ENCODE assay signal across 7 mouse cellular contexts in the genomic region with DNA sequence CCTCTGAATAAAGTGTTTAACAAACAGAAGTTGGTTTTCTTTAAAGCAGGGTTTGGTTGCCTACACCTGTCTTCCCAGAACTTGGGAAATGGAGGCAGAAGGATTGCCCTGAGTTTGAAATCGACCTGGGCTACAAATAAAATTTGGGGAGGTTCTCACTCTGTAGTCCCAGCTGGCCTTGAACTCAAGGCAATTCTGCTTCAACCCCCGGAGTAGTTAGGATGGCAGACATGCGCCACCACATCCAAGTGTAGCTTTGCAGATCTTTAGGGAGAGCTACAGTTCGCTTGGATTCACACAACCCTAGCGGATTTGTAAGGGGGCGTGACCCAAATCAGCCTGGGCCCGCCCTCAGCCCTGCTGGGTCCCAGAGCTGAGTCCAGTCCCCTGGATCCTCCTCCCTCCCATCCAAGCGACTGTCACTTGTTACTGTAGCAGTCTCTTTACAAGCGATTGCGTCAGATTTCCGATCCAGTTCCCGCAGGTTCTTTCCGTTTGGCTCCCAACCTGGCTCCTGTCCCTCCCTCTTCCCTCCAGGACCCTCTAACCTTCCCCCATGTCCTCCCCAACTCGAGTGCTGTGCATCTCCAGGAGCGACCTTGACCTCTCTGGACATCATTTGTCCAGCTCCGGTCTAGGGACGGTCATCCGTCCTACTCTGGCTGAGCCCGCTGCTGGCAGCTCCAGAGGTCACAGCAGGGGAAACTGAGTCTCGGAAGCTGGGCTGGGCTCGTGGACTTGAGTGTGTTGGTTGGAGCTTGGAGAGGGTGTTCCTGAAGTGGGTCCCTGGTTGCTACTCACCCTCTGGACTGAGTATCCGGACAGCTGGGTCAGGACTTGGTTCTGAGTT. TPM values are rescaled to one million over a fixed set of nuclear protein-coding genes. Genes with fewer than 3 reads are reported as not detected.
DNase-seq lines count a peak whose midpoint lies in the region; ATAC-seq and TF ChIP-seq lines count a peak whose summit lies in the region.

No protein-coding gene starts in this region.

- H3K9me3 ChIP-seq in lung, embryonic 15.5 days: no peaks in the 10 kb centered on the region

- peaks cover 39% of the 10 kb centered on the region for H3K4me1 ChIP-seq in kidney, adult 2 months (ENCODE audit: control insufficient read depth, insufficient read depth, low read length)
- H3K4me1 ChIP-seq in lung, embryonic 15.5 days: peaks cover 42% of the 10 kb centered on the region

- peak overlapping the region; percentile 81 for H3K4me2 ChIP-seq in lung, embryonic 15.5 days

- 14% methylated on average over 22 of the region's 22 CpGs for WGBS in kidney, adult 2 months
- WGBS in lung, embryonic 15.5 days: 11% methylated on average over 22 of the region's 22 CpGs

- no peaks in the 10 kb centered on the region for H3K27me3 ChIP-seq in kidney, adult 2 months (replicated peaks; ENCODE audit: control insufficient read depth, insufficient read depth, low read length)
- 0 out of 2 replicates have a peak, but pooled peaks cover 3% of the 10 kb centered on the region for H3K27me3 ChIP-seq in lung, embryonic 15.5 days

- peak overlapping the region; percentile 63 for H3K4me3 ChIP-seq in kidney, adult 2 months (ENCODE audit: insufficient read depth, low read depth, low read length)
- H3K4me3 ChIP-seq in lung, embryonic 15.5 days: no peak overlapping the region; the same call in 1 of the 2 replicates

- no peak for TF ChIP-seq POLR2A in kidney, adult 2 months (IDR thresholded peaks at IDR 0.05; ENCODE audit: low read depth, low read length)

- DNase-seq in MEL-GATA-1-ER (ENCODE audit: extremely low read depth, low read depth): peak; percentile 90
- peak; percentile 52 for DNase-seq in brain, adult 2 months (ENCODE audit: low read depth, low spot score)
- DNase-seq in heart, adult 18-20 months: peak; percentile 65 to 83
- peak; percentile 91 for DNase-seq in kidney, adult 2 months
- peak; percentile 74 for DNase-seq in retina, embryonic 14.5 days (ENCODE audit: low spot score)
- DNase-seq in thymus, postnatal 4 days: no peak

- TF ChIP-seq CTCF in kidney, adult 2 months (conservative IDR thresholded peaks at IDR 0.05; ENCODE audit: insufficient read depth, insufficient read length, low read depth, low read length): 0 out of 2 replicates have a peak, but pooled peaks have one; percentile 1

- peak overlapping the region; percentile 70 for H3K27ac ChIP-seq in kidney, adult 2 months (ENCODE audit: insufficient read depth, low read depth, low read length)
- H3K27ac ChIP-seq in lung, embryonic 15.5 days: no peak overlapping the region

- H3K9ac ChIP-seq in lung, embryonic 15.5 days: 0 out of 2 replicates have a peak overlapping the region, but pooled peaks have one; percentile 33

- H3K36me3 ChIP-seq in kidney, adult 2 months (ENCODE audit: control insufficient read depth, insufficient read depth, low read length): no peaks in the 10 kb centered on the region
- no peaks in the 10 kb centered on the region for H3K36me3 ChIP-seq in lung, embryonic 15.5 days

- ATAC-seq in lung, embryonic 15.5 days (ENCODE audit: borderline replicate concordance, extremely low read depth, low FRiP score, low TSS enrichment): peak; percentile 51; the same call in 1 of the 2 replicates

RNA-seq across cellular contexts. Expression of a gene that starts 1.5 kb away (rescaled TPM):
- total RNA-seq in heart, adult 18-20 months (2021): 1 to 10 TPM; 1.4 to 2.0 TPM
- 11.2 and 17.8 TPM in 2 replicates for polyA plus RNA-seq in kidney, adult 2 months (2012; rRNA removed)
- 0.31 and 0.45 TPM in 2 replicates for polyA plus RNA-seq in lung, embryonic 15.5 days (2015; fragmentation: Nextera tagmentation; extraction: Ambion mirVana)

RNA-seq across cellular contexts. Expression of a gene that starts 14.8 kb away (rescaled TPM):
- 1 to 10 TPM; 1.6 to 2.5 TPM for total RNA-seq in heart, adult 18-20 months (2021)
- 3.2 and 3.5 TPM in 2 replicates for polyA plus RNA-seq in kidney, adult 2 months (2012; rRNA removed)
- 1.9 and 2.5 TPM in 2 replicates for polyA plus RNA-seq in lung, embryonic 15.5 days (2015; fragmentation: Nextera tagmentation; extraction: Ambion mirVana)

RNA-seq across cellular contexts. Expression of a gene that starts 22.1 kb away (rescaled TPM):
- total RNA-seq in heart, adult 18-20 months (2021): 10 to 100 TPM; 29.9 to 35.7 TPM
- 84.9 and 123 TPM in 2 replicates for polyA plus RNA-seq in kidney, adult 2 months (2012; rRNA removed)
- polyA plus RNA-seq in lung, embryonic 15.5 days (2015; fragmentation: Nextera tagmentation; extraction: Ambion mirVana): 111 and 122 TPM in 2 replicates

RNA-seq across cellular contexts. Expression of a gene that starts 29.4 kb away (rescaled TPM):
- total RNA-seq in heart, adult 18-20 months (2021): 10 to 100 TPM; 40.5 to 41.1 TPM
- polyA plus RNA-seq in kidney, adult 2 months (2012; rRNA removed): 296 TPM in 2 replicates
- polyA plus RNA-seq in lung, embryonic 15.5 days (2015; fragmentation: Nextera tagmentation; extraction: Ambion mirVana): 38.5 and 47.7 TPM in 2 replicates

RNA-seq across cellular contexts. Expression of a gene that starts 36.6 kb away (rescaled TPM):
- total RNA-seq in heart, adult 18-20 months (2021): 10 to 100 TPM; 15.4 to 28.2 TPM
- 127 and 159 TPM in 2 replicates for polyA plus RNA-seq in kidney, adult 2 months (2012; rRNA removed)
- 134 TPM in 2 replicates for polyA plus RNA-seq in lung, embryonic 15.5 days (2015; fragmentation: Nextera tagmentation; extraction: Ambion mirVana)
